Mouse (Mus musculus) thymus, postnatal 25 days (tissue): ENCODE results near the gene Hyal5.

Experiments used
- DNase-seq: peaks from one replicate; pipeline ENCODE4 v3.0.0; 2022

Hyal5 gene

GRCm38 (mm10) chr6:24857697-24858096, at the start of gene Hyal5:
Gene Hyal5, plus strand, starts transcription at chr6:24857997.
- no peak for DNase-seq

GRCm38 (mm10) chr6:24822070-24822469, 35.7 kb upstream of the Hyal5 start:
- DNase-seq = no peak

- no peak for DNase-seq
Measured at GRCm38 (mm10) chr6:24860320-24860719, 2.5 kb downstream of the Hyal5 start.

- DNase-seq = no peak
Measured at GRCm38 (mm10) chr6:24863649-24864048, 5.9 kb downstream of the Hyal5 start.

- no peak for DNase-seq
Measured at GRCm38 (mm10) chr6:24894146-24894873, 36.5 kb downstream of the Hyal5 start.

GRCm38 (mm10) chr6:24894874-24895183, 37.0 kb downstream of the Hyal5 start:
- DNase-seq = no peak

- DNase-seq = no peak
Measured at GRCm38 (mm10) chr6:24905101-24905500, 47.3 kb downstream of the Hyal5 start.

- no peak for DNase-seq
Measured at GRCm38 (mm10) chr6:24907824-24908223, 50.0 kb downstream of the Hyal5 start.

- no peak for DNase-seq
Measured at GRCm38 (mm10) chr6:24910016-24910727, 52.4 kb downstream of the Hyal5 start.

- DNase-seq = no peak
Measured at GRCm38 (mm10) chr6:24910728-24911105, 52.9 kb downstream of the Hyal5 start.

- no peak for DNase-seq
Measured at GRCm38 (mm10) chr6:24913591-24913990, 55.8 kb downstream of the Hyal5 start.

- DNase-seq = no peak
Measured at GRCm38 (mm10) chr6:24925076-24925785, 67.4 kb downstream of the Hyal5 start.
